Mouse (Mus musculus): ENCODE measurements around the gene Tdg. TPM values are rescaled to one million over a fixed set of nuclear protein-coding genes. Genes with fewer than 3 reads are reported as not detected.

Gene Tdg
- total RNA-seq, 2 experiments from 2014 or later, result 10.5 to 12.0 TPM

DNA sequence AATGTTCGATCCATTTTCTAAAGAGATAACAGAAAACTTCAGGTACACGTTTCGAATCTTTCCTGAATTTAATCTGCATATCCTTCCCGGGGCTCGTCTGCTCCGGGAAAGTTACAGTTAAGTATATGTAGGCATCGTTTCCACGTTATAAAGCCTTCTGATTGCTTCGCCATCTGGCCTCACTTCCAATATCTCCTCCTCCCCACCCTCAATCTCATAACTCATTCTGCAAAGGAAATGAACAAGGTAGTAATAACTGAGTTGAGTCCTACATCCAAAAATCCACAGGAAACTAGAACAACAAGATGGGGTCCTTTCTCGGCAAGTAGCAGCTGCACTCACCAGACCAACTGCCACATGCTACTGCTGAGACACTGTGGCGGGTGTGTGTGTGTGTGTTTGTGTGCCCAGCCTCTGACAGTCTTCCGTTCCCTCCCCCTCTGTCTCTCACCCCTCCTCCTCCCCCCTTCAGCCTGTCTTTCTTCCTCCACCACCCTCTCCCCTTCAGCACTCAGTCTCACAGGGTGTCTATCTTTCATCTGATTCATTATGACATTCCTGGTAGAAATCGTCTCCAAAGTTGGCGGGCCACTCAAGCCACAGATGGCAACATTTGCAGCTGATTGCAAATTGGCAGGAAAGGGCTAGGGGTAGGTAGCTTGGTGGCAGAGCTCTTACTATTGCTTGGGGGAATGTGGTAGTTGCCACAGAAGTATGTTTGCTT lies 32.8 kb downstream of the Tdg start:
- DNase-seq (ENCODE audit: low spot score), result no peak

DNA sequence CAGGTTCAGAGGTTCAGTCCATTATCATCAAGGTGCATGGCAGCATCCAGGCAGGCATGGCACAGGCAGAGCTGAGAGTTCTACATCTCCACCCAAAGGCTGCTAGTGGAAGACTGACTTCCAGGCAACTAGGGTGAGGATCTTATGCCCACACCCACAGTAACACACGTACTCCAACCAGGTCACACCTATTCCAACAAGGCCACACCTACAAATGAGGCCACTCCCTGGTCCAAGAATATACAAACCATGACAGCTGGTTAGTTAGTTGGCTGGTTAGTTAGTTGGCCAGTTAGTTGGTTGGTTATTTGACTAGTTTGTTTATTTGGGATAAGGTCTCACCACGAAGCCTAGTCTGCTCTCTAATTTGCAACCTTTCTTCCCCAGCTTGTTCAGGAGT lies 33.7 kb downstream of the Tdg start:
- DNase-seq (ENCODE audit: low spot score), result no peak

DNA sequence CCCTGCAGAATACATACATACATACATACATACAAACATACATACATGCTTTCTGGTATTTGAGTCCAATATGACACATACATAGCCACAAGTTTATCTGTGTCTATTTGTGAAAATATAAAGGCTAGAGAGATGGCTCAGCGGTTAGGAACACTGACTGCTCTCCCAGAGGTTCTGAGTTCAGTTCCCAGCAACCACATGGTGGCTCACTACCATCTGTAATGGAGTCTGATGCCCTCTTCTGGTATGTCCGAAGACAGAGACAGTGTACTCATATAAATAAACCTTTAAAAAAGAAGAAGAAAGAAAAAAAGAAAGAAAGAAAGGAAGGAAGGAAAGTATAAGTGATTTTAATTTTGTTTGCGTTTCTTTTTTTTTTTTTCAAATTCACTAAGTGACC lies 36.3 kb downstream of the Tdg start:
- DNase-seq (ENCODE audit: low spot score), result no peak

DNA sequence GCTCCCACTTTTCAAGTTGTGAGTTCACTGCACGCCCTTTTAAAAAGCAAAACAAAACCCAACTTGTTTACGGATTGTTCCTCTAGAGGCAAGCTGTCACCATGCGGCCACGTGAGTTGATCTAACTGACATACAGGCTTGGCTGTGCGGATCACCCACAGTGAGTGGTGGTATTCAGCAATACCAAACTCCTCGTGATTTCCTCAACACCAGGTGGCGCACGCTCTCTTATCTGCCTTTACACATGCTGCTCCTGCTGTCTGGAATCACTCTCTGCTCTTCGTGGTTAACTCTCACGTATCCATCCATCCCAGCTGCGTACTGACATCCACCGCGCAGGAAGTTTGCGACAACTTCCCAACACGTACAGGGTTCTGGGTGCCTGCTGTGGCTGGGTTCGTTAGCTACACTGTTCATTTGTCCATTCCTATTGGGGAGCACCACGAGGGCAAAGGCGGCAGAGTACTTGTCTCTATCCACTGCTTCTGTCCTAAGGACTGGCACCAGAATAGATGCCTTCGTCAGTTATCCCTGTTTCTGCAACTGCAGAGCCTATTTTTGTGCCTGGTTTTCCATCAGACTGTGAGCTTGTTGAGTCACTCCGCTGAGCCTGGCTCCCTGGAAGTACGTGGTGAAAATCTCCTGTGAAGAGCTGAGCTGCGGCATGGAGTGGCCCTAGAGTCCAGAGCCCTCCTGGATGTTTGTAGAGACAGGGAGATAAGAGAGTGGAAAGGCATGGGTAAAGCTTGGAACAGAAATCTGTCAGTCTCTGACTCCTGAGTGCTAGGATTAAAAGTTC lies 37.0 kb downstream of the Tdg start:
- DNase-seq (ENCODE audit: low spot score), result peak; percentile 87

DNA sequence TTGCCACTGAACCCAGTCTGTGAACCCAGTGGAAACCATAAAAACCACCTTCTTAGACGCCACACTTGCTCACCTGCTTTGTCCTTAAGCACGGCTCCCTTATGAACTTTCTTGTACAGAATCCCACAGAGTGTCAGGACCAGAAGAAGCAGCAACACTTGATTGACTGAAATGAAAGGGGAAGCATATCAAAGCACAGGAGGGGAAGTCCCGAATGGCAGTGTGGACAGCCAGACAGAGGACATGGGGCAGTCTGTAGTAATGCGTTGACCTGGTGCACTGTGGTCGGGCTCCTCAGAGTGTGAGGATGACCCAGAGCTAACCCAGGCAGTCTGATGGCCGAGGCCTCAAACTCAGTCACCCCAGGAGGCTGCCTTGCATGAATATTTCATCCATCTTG lies 40.6 kb downstream of the Tdg start:
- DNase-seq (ENCODE audit: low spot score), result no peak

DNA sequence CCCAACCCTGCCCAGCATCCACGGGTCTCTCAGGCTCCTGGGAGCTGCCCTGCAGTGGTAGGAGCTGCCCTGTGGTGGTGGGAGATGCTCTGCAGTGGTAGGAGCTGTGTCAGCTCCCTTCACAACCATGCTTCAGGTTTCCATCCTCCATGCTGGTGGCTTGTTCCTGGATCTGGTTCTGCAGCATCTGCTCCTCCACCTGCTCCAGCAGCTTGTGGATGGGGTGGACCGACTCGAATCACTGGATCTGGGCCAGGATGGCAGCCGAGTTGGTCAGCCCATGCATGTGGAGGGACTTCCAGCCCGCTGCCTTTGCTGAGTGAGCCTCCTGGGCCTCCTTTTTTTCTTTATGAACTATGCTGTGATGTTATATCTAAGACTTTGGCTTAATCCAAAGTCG lies 47.3 kb downstream of the Tdg start:
- no peak for DNase-seq (ENCODE audit: low spot score)

DNA sequence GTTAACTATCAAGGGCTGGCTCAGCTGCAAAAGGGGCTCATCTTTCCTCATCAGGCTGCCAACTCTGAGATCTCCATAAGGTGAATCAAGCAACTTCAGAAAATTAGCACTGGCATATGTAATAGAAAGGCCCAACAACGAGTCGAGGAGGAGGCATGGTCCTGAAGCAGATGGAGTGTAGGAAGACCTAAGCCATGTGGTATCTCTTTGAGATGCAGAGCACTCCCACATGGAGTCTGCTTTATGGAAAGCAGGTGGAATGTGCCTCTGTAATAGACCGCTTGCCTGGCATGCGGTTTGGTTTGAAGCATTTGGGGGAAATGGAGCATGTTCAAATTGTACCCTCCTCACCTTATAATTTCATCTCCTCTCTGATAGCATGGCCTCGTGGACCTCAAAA lies 51.1 kb downstream of the Tdg start:
- no peak for DNase-seq (ENCODE audit: low spot score)

DNA sequence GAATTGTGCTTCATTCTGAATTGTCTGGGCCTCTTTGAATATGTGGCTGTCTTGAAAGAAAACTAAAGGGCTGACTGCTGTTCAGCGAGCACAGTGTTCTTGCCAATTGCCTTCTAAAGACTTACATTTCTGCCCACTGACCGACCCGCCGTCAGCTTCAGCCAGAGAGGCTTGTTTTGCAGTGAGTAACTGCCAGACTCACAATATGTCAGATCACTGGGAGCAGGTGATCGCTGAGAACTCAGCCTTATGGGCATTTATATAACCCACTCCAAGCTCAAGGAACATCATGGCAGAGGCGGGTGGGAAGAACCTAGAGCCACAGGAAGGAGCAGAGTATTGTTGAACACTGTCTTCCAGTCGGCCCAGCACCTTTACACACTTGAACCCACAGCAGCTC lies 52.0 kb downstream of the Tdg start:
- DNase-seq (ENCODE audit: low spot score), result no peak

DNA sequence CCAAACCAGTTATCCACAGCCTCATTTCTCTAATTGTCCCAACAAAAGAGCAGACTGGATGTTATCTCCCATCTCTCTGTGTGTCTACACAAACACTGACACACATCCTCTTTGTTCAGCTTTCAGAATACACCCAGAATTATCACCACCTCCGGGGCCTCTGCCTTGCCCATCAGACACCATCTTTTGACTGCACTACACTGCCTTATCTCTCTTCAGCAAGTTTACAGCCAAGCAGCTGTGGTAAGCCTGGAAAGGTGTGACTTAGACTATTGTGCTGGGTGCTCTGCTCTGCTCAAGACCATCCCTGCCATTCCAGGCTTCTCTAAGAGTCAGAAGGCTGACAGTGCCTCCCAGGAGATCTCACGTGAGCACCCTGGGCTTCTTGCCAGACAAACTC lies 55.8 kb downstream of the Tdg start:
- DNase-seq (ENCODE audit: low spot score), result no peak

DNA sequence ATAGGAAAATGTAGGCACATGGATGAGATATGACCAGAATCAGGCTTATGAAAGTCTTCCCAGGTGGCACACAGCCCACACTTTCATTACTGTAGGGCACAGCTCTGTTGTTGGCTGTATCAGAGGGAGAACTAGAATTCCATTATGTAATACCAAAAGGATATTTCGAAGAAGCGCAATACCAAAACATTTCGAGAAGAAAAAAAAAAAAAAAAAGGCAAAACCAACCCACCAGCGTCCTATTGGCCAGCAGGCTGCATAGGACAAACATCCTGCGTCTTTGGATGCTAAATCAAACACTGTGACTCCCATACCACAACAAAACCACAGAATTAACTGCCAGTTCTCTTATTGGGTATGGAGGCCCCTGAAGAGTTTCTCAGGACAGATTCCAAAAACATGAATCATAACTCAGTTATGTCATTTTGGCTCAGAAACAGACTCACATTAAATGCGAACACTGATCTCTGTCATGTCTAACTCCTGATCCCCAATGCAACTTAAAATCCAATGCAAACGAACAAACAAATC lies 60.1 kb downstream of the Tdg start:
- peak; percentile 43 for DNase-seq (ENCODE audit: low spot score)

DNA sequence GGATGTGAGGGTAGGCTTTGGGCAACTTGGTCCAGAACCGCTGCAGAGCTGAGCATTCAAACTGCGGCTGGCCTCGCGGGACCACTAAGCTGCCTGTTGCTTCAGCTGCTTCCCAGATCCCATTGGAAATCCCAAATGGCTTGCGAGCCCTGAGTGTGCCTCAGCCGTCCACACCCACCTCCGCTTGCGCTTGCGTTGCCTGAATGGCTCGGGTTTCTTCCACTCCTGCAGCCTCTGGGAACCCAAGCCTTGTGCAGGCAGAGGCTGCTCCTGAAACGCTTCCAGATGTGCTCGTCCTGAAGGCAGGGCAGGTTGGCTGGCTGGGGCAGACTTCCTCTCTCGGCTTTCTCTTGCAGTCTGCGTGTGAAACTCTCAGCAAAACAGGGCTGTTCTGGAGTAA lies 60.9 kb downstream of the Tdg start, which contains the start of gene Glt8d2:
Gene Glt8d2, minus strand, starts transcription at position 157 of the 400 bp plus-strand sequence.
- DNase-seq (ENCODE audit: low spot score), result peak; percentile 80

DNA sequence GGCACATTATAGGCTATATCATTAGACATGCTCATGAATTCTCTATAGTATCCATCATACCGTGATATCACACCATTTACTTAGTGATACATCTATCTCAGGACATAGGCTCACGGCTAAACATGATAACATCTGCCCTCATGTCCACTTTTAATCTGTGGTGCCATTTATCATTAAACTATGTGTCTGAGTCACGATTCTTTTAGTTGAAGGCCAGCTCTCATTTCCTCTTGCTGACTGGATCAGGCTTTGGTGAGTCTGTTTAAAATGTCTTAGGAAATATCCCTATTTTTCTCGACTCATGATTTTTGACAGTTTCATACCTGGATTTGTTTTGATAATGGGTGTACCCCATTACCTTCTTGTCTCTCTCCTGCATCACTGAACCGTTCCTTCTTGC lies 66.3 kb downstream of the Tdg start, which contains the start of gene Hcfc2:
Gene Hcfc2, plus strand, starts transcription at position 205 of the 400 bp plus-strand sequence.
- no peak for DNase-seq (ENCODE audit: low spot score)

DNA sequence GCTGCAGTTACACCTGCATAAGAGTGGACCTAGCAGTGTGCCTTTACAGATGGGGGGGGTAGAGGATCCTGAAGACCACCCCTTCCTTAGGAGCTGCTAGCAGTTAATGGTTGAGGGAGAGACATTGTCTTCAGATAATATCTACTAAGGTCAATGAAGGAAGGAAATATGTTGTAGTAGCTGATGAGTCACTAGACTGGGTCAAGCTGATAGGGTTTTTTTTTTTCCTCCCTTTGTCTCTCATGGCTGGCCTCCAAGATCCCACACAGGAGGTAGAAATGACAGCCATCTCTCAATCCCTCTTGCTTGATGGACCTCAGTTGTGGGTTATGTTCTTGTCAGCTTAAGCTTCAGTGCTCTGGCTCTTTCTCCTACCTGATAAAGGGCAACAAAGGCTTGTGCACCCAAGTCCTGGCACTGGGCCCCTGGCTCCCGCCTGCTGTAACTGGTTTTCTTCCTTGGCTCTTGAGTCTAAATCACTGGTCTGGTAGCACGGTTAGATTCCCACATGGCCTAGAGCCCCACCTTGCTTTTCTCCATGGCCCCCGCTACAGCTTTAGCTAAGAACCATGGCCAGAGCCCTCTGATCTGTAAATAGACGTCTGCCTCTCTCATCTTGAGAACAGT lies 66.9 kb downstream of the Tdg start:
- no peak for DNase-seq (ENCODE audit: low spot score)

DNA sequence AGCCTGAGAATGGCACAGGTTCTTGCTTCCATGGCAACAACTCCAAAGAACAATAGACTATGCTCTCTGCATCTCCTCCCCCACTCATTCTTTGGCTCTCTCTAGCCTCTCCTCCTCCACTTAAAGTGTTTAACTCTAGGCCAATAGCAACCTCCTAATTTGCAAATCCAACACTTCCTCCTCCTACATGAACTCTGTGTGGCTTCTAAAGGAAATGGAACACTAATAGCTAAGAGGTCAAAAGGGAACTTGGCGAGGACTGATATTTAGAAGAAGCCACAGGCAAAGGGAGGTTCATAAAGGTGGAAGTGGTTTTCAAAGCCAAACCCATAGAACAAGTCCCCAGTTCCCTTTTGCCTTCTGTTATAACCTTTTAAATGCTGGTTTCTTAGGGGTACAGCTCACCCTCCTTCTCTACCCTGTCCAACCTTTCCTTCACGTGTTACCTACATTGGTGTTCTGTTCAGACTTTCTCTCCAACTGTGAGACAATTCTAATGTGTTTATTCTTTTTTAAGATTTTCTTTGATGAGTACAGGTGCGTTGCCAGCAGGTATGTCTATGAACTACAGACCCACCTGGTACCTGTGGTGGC lies 67.8 kb downstream of the Tdg start:
- DNase-seq (ENCODE audit: low spot score), result peak; percentile 11

DNA sequence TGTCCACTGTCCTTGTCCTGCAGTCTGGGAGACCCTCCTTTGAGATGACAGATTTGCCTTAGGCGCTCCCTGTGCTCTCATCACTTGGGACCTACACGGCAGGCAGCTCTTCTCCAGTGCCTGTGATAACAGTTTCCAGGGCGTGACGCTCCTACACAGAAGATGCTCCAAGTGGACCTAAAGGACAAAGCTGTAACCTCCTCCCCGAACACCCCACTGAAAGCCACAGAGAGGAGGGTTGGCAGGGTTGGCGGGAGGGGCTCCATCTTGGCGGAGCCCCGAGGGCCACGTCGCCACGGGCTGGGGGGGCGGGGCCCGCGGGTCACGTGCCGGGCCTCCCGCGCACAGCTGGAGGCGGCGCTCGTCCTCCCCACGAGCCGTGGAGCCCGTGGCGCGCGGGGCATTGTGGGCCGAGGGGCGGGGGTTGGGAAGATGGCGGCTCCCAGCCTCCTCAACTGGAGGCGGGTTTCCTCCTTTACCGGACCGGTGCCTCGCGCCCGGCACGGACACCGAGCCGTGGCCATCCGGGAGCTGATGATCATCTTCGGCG lies 69.2 kb downstream of the Tdg start:
- peak; percentile 88 for DNase-seq (ENCODE audit: low spot score)

DNA sequence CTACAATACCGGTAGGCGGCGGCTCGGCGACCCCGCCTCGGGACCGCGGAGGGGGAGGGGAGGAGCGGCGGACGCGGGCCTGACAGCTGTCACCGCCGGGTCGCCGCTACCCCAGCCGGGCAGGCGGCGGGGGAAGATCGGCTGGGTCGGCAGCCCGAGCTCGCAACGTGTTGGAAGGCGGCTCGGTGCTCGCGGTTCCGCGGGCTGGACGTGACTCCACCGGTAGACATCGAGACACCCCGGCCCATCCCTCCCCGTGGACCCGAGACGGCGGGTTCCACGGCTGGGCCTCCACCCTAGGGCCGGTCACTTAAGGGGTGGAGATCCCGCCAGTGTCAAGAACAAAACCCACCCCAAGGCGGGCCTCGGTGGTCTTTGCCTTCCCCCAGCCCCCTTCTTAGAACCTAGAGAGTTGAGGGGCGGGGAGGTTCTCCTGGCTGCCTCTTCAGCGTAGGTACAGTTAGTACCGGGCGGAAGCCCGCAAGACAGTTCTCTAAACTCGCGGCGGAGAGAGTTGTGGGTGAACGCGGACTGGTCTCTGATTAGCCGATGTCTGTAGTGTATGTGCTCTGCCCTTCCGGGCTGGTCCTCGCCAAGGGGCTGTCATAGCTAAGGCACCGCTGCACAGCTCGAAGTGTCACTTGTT lies 69.8 kb downstream of the Tdg start:
- DNase-seq (ENCODE audit: low spot score), result no peak

Other genes starting within 250 kb of the Tdg start
- gene Gm1553, start 137.2 kb upstream of the Tdg start, total RNA-seq (2021), result not detected
- 10 to 100 TPM; 31.9 to 32.8 TPM for gene 1190007I07Rik, start 6.6 kb upstream of the Tdg start, total RNA-seq (2021)
- gene Glt8d2, start 60.8 kb downstream of the Tdg start, total RNA-seq (2021), result 1 to 10 TPM; 1.1 to 2.1 TPM
- 10 to 100 TPM; 20.8 to 29.3 TPM for gene Hcfc2, start 66.3 kb downstream of the Tdg start, total RNA-seq (2021)
- 10 to 100 TPM; 34.2 to 37.9 TPM for gene Nfyb, start 134.3 kb downstream of the Tdg start, total RNA-seq (2021)
- gene Txnrd1, start 204.1 kb downstream of the Tdg start, total RNA-seq (2021), result 10 to 100 TPM; 52.6 to 65.1 TPM
- 1 to 10 TPM in 1 of 2 experiments, under 1 TPM in 1; 0.90 to 1.1 TPM for gene Eid3, start 236.8 kb downstream of the Tdg start, total RNA-seq (2021)